Mouse (Mus musculus) frontal cortex, adult 2 months (tissue): ENCODE data around the gene Chst15. TPM values are rescaled to one million over a fixed set of nuclear protein-coding genes. Genes with fewer than 3 reads are reported as not detected.

Experiments
- DNase-seq, 2 experiments: peaks; one replicate each; pipeline ENCODE4 v3.0.0; 2022; ENCODE audit warnings: low spot score in 1 of 2; ENCODE audit errors: extremely low spot score in 1 of 2
- polyA plus RNA-seq: library from polyadenylated mRNA; depleted of rRNA; stranded (reverse); fragments of >200 nt; gene quantifications from 2 replicates; pipeline ENCODE4 v1.2.3, GENCODE M21; 2012

Gene Chst15
- polyA plus RNA-seq, 1 experiment: 19.2 TPM

- DNase-seq: no peak
These were observed 83.3 kb downstream of the Chst15 start for GRCm38 (mm10) chr7:132233732-132234131.

- DNase-seq: no peak
These were observed 84.1 kb downstream of the Chst15 start for GRCm38 (mm10) chr7:132232937-132233336.

- no peak for DNase-seq
These were observed 85.6 kb downstream of the Chst15 start for GRCm38 (mm10) chr7:132231476-132231875.

DNA sequence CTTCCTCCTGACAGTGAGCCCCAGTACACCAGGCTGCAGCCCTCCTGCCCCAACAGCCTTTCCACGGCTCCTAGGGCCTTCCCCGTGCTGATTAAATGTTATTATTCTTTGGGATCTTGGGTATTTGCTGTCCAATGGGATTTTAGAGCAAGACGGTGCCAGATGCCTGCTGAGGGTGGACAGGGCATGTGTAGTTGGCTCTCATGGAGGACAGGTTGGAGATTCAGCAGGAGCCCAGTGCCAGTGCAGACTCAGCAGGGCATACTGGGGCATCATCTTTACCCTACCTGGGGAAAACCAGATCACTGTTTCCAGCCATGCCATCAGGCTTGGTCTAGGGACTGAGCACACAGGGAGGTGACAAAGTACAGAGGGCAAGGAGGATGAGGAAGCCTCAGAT is 86.1 kb downstream of the Chst15 start:
- DNase-seq: no peak

DNA sequence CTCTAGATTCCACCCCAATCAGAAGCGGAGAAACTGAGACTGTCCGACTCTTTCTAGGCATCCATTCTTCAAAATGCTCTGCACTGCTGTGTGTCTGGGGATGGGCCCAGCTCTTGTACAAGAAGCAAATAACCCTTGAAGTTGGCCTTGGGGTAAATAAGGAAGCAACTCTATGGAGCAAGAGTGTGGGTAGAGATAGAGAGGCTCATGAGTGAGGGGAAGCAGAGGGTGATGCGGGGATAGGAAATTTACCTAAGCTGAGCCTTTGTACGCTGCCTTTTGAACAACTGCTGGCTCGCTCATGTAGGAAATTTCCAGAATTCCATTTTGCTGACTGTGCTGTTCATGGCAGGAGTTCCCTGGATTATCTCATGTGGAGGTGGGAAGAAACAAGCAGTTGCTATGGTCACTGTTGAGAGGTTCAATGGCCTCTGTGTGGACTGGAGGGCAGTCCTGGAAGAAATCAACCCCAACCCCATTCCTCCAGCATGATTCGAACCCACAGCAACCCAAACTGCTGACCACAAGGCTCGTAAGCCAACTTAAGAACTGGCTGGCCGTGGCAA is 89.9 kb downstream of the Chst15 start:
- no peak for DNase-seq

- peak; percentile 82 to 98 for DNase-seq
These were observed 90.5 kb downstream of the Chst15 start for GRCm38 (mm10) chr7:132226379-132227074.

DNA sequence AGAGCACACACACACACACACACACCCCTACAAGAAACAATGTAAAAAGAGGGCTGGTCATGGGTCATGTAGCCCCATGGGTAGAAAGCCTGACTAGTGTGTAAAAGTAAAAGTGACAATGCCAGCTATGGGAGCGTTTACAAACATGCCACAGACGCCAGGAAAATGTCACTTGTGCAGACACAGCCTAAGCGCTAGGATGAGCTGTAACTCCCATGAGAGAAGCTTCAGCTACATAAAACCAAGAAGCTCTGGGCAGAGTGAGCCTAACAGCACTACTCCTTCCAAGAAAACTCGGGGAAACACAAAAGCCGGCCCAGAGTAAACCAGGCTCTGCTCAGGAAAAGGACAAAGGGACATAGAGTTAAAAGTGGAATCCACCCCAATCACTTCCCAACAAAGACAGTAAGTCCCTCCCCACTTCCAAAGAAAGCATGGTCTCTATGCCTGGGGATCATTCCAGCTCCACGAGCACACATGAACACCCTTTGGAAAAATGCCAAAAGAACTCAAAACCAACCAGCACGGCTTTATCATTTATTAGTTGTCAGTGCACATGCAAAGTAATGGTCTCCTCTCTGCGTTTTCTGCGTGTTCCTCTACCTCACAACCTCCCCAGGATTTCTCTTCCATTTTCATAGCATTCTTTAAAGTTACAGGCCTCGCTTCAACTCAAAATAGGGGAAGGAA is 93.4 kb downstream of the Chst15 start:
- no peak for DNase-seq

DNA sequence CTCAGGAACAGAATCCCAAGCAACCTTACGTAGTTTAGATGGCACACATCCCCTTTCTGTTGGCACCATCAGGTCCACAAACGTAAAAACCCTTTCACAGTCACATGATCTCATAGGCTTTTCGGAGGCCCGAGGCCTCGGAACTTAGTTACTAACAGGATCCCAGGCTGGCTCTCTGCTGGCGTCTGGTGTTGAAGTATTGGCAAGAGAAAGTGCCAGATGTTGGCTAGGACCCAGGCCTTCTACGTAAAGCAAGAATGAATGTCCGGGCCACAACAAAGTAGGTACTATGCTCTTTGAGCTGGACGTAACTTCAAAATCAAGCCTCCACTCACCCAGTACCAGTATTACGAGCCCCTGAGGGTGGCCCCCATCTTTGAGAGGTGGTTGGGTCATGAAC is 103.0 kb downstream of the Chst15 start:
- DNase-seq: no peak

GRCm38 (mm10) chr7:132213460-132213859 is 103.6 kb downstream of the Chst15 start:
- DNase-seq: peak; percentile 62 to 91

GRCm38 (mm10) chr7:132211920-132212701 is 104.9 kb downstream of the Chst15 start:
- no peak for DNase-seq

- no peak for DNase-seq
These were observed 106.4 kb downstream of the Chst15 start for GRCm38 (mm10) chr7:132210616-132211015.

DNA sequence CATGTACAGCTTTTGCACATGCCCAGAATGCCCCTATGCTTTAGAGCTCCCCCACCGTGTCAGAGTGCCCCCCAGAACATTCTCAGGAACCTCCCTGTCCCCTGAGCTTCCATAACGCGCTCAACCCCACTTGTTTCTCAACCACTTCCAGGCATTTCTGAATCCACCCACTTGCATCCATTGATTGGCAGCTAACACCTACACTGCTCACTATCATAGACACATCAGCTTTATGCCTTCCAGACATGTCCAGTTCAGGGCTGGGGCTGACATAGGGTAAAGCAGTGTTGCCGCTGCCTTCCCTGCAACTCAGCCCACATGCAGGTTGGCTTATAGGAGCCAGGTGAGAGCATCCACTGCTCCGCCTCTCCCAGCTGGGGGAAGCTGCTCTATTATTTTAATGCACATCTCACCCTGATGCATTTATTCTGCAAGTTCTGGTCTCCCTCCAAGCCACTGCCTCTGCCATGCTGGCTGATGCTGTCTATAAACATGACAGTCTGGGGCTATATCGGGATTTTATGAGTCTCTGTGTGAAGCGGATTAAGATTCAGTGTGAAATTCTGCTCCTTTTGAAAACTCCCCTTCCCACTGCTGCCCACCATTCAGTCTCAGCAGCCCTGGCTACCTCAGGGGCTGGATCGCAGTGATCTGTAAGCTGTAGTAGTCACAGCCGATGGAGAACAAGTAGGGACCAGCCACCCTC is 107.9 kb downstream of the Chst15 start:
- DNase-seq: peak; percentile 80

DNA sequence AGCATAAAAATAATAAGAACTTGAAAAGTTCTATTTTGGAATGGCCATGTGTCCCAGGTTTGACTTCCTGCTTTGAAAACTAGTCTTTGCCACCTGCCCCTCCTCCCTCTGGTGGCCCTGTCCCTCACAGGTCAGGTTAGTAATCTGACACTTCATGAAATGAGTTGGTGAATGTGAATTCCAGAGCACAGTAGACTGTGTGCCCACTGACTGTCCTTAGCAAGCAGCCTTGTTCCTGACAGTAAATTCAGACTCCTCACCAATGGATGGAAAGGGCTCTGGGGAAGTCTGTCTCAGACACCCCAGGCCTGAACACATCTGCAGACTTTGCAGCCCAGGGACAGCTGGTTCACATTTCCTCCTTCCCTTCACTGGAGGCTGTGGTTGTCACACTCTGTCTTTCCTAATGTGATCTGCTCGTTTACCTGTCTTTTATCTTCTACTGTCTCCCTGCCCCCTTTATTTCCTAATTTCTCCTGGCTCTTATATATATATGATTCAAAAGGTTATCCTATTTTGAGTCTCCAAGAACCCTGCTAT is 112.9 kb downstream of the Chst15 start:
- DNase-seq: no peak

- DNase-seq: no peak
These were observed 117.3 kb downstream of the Chst15 start for GRCm38 (mm10) chr7:132199686-132200085.

GRCm38 (mm10) chr7:132198806-132199205 is 118.2 kb downstream of the Chst15 start:
- no peak for DNase-seq

GRCm38 (mm10) chr7:132197817-132198475 is 119.1 kb downstream of the Chst15 start:
- no peak for DNase-seq

- DNase-seq: no peak
These were observed 120.4 kb downstream of the Chst15 start for GRCm38 (mm10) chr7:132196581-132196980.

GRCm38 (mm10) chr7:132193606-132194005 is 123.4 kb downstream of the Chst15 start:
- no peak for DNase-seq

GRCm38 (mm10) chr7:132187456-132187855 is 129.6 kb downstream of the Chst15 start:
- no peak for DNase-seq
